ENCODE assay signal across 15 mouse cellular contexts in genomic region chr1:191557109-191557508, GRCm38 (mm10). TPM values are rescaled to one million over a fixed set of nuclear protein-coding genes. Genes with fewer than 3 reads are reported as not detected.
DNase-seq lines count a peak whose midpoint lies in the region; ATAC-seq and TF ChIP-seq lines count a peak whose summit lies in the region.
"Had no signal": no experiment of that assay in that cellular context is flagged by ENCODE, and none has a peak within 500 bp of the region (broad histone marks: within the 10 kb centered on the region; RNA-seq: fewer than 3 reads in every experiment).

No protein-coding gene starts in this region.

- peaks cover 12% of the 10 kb centered on the region for H3K36me3 ChIP-seq in kidney, postnatal 0 days (ENCODE audit: insufficient read depth, low read length)
- peaks cover 81% of the 10 kb centered on the region for H3K36me3 ChIP-seq in C2C12 (ENCODE audit: control insufficient read depth, insufficient read depth)
- H3K36me3 ChIP-seq: midbrain, embryonic 15.5 days had no signal

- peak; percentile 36 for DNase-seq in kidney, postnatal 0 days (ENCODE audit: low spot score)
- DNase-seq in kidney, adult 11 months = no peak
- DNase-seq in adrenal gland, postnatal 14 days = peak; percentile 40
- DNase-seq in lung, postnatal 36 days = peak; percentile 29
- no peak for DNase-seq in testis, postnatal 10 days (ENCODE audit: low spot score)
- DNase-seq: cerebellum, postnatal 14 days; right cerebral cortex, postnatal 4 days had no signal

- no peaks in the 10 kb centered on the region for H3K4me1 ChIP-seq in kidney, postnatal 0 days (replicated peaks; ENCODE audit: insufficient read depth, low read length)
- H3K4me1 ChIP-seq: embryonic facial prominence, embryonic 13.5 days; limb, embryonic 15.5 days; midbrain, embryonic 15.5 days had no signal

- H3K4me3 ChIP-seq in kidney, postnatal 0 days (replicated peaks; ENCODE audit: low read depth, low read length) = no peak overlapping the region
- H3K4me3 ChIP-seq in C2C12 (ENCODE audit: insufficient read depth, poor library complexity, severe bottlenecking) = no peak overlapping the region
- H3K4me3 ChIP-seq: embryonic facial prominence, embryonic 13.5 days; heart, embryonic 13.5 days; left cerebral cortex, adult 2 months; limb, embryonic 15.5 days; midbrain, embryonic 15.5 days had no signal

- no peaks in the 10 kb centered on the region for H3K27me3 ChIP-seq in kidney, postnatal 0 days (ENCODE audit: insufficient read depth, low read length)
- H3K27me3 ChIP-seq in C2C12 (ENCODE audit: control insufficient read depth, insufficient read depth, insufficient read length) = no peaks in the 10 kb centered on the region
- H3K27me3 ChIP-seq: embryonic facial prominence, embryonic 13.5 days; heart, embryonic 13.5 days; limb, embryonic 15.5 days; midbrain, embryonic 15.5 days had no signal

- 71% methylated on average over 8 of the region's 8 CpGs for WGBS in kidney, postnatal 0 days

- H3ac ChIP-seq in C2C12 (ENCODE audit: control insufficient read depth, insufficient read length, low read depth) = no peak overlapping the region

- no peak for ATAC-seq in kidney, postnatal 0 days (replicated peaks; ENCODE audit: low FRiP score, low read depth)
- ATAC-seq in inflammation-experienced regulatory T-cells, adult 6 months = no peak
- ATAC-seq: forebrain, embryonic 16.5 days; midbrain, embryonic 15.5 days had no signal

- no peaks in the 10 kb centered on the region for H3K79me3 ChIP-seq in C2C12 (ENCODE audit: low read depth)

- H3K79me2 ChIP-seq in C2C12 (ENCODE audit: control insufficient read depth, insufficient read depth) = peaks cover 25% of the 10 kb centered on the region

- no peak overlapping the region for H3K4me2 ChIP-seq in kidney, postnatal 0 days (ENCODE audit: low read length)
- H3K4me2 ChIP-seq: embryonic facial prominence, embryonic 13.5 days; heart, embryonic 13.5 days; limb, embryonic 15.5 days; midbrain, embryonic 15.5 days had no signal

- no peak for TF ChIP-seq CTCF in kidney, postnatal 0 days (IDR thresholded peaks at IDR 0.05; ENCODE audit: low read depth)
- no peak for TF ChIP-seq CTCF in C2C12 (IDR thresholded peaks at IDR 0.05; ENCODE audit: control insufficient read depth, insufficient read depth, insufficient read length)

- H3K27ac ChIP-seq in kidney, postnatal 0 days = no peak overlapping the region
- H3K27ac ChIP-seq: embryonic facial prominence, embryonic 13.5 days; left cerebral cortex, adult 2 months; limb, embryonic 15.5 days; midbrain, embryonic 15.5 days had no signal

- H3K9ac ChIP-seq in kidney, postnatal 0 days (ENCODE audit: low read depth, low read length) = no peak overlapping the region
- H3K9ac ChIP-seq: embryonic facial prominence, embryonic 13.5 days; heart, embryonic 13.5 days; limb, embryonic 15.5 days; midbrain, embryonic 15.5 days had no signal

- H3K9me3 ChIP-seq in kidney, postnatal 0 days (replicated peaks; ENCODE audit: low read length) = no peaks in the 10 kb centered on the region
- H3K9me3 ChIP-seq: embryonic facial prominence, embryonic 13.5 days; heart, embryonic 13.5 days; limb, embryonic 15.5 days; midbrain, embryonic 15.5 days had no signal

TF ChIP-seq in C2C12, 6 proteins besides CTCF, POLR2A, EP300 and RAD21:
- TF ChIP-seq MYOG (IDR thresholded peaks at IDR 0.05; ENCODE audit: control insufficient read depth, extremely low read depth, insufficient read length) = no peak
- no peak for TF ChIP-seq CEBPB (IDR thresholded peaks at IDR 0.05; ENCODE audit: low read depth)
- TF ChIP-seq USF1 (IDR thresholded peaks at IDR 0.05; ENCODE audit: low read depth) = peak; percentile 86
- TF ChIP-seq FOSL1 (IDR thresholded peaks at IDR 0.05; ENCODE audit: insufficient read depth, low read length, poor library complexity, severe bottlenecking) = peak; percentile 91
- TF ChIP-seq MYOD1 (IDR thresholded peaks at IDR 0.05; ENCODE audit: control insufficient read depth, insufficient read length, low read depth) = peak; percentile 89
- TF ChIP-seq MAX (IDR thresholded peaks at IDR 0.05) = peak; percentile 44

RNA-seq across cellular contexts. Expression of gene Dtl, which starts 18.2 kb away (rescaled TPM):
- polyA plus RNA-seq in kidney, postnatal 0 days (2015; fragmentation: Nextera tagmentation; extraction: Ambion mirVana) = 16.9 and 21.9 TPM in 2 replicates
- 8.6 TPM for polyA plus RNA-seq in C2C12 (2012; fragmentation: generic; extraction: Trizol)
- 6.7 and 7.6 TPM in 2 replicates for total RNA-seq in adrenal gland, postnatal 14 days (2021)
- 10 to 100 TPM in 1 of 3 experiments, 1 to 10 TPM in 2; 6.6 to 30.2 (median 8.4) TPM for polyA plus RNA-seq in inflammation-experienced regulatory T-cells, adult 6 months (2017; shearing (Covaris generic))

RNA-seq across cellular contexts. Expression of gene Ints7, which starts 18.3 kb away (rescaled TPM):
- polyA plus RNA-seq in kidney, postnatal 0 days (2015; fragmentation: Nextera tagmentation; extraction: Ambion mirVana) = 31.7 and 38.9 TPM in 2 replicates
- 24.1 TPM for polyA plus RNA-seq in C2C12 (2012; fragmentation: generic; extraction: Trizol)
- 28.0 and 30.1 TPM in 2 replicates for total RNA-seq in adrenal gland, postnatal 14 days (2021)
- polyA plus RNA-seq in inflammation-experienced regulatory T-cells, adult 6 months (2017; shearing (Covaris generic)) = 10 to 100 TPM; 36.3 to 43.1 (median 40.9) TPM

Comparison
In these comparisons a context has a peak if more than half of its experiments do, and no peak if none do; other contexts are left out.
1. DNase-seq: peak in kidney, postnatal 0 days (single experiment), adrenal gland, postnatal 14 days (single experiment) and lung, postnatal 36 days (single experiment); none in kidney, adult 11 months (single experiment) and testis, postnatal 10 days (single experiment).